Mouse (Mus musculus) limb, embryonic 11.5 days (tissue): ENCODE measurements around the gene Eif2b2. TPM values are rescaled to one million over a fixed set of nuclear protein-coding genes. Genes with fewer than 3 reads are reported as not detected.

Experiments used
- ATAC-seq: fragments of 200-750 bp; cut with Nextera tagmentation; 2 replicates; pipeline ENCODE4 v1.8.0; 2017; ENCODE audit warnings: low read depth; ENCODE audit not compliant: insufficient number of reproducible peaks, low FRiP score, low TSS enrichment
- DNase-seq: peaks from one replicate; pipeline ENCODE4 v3.0.0-alpha.2; 2015; ENCODE audit warnings: low spot score
- H3K27ac ChIP-seq: fragments of 300-500 bp; sonication (generic); replicated peaks from 2 replicates; pipeline ENCODE4 v1.5.1; 2014; ENCODE audit warnings: low read depth, mild to moderate bottlenecking, low read length
- H3K27me3 ChIP-seq: fragments of 300-500 bp; sonication (generic); 2 replicates; pipeline ENCODE4 v1.6.1; 2014; ENCODE audit warnings: mild to moderate bottlenecking, low read length, mixed read lengths; ENCODE audit not compliant: control insufficient read depth, insufficient read depth
- H3K36me3 ChIP-seq: fragments of 300-500 bp; sonication (generic); 2 replicates; pipeline ENCODE4 v1.6.1; 2014; ENCODE audit warnings: mild to moderate bottlenecking, low read length, moderate library complexity, mixed read lengths; ENCODE audit not compliant: control insufficient read depth, insufficient read depth
- H3K4me1 ChIP-seq: fragments of 300-500 bp; sonication (generic); 2 replicates; pipeline ENCODE4 v1.6.1; 2014; ENCODE audit warnings: low read length, mixed read lengths; ENCODE audit not compliant: control insufficient read depth, insufficient read depth
- H3K4me2 ChIP-seq: fragments of 300-500 bp; sonication (generic); 2 replicates; pipeline ENCODE4 v1.6.1; 2014; ENCODE audit warnings: low read depth, mild to moderate bottlenecking, moderate library complexity; ENCODE audit not compliant: severe bottlenecking
- H3K4me3 ChIP-seq: fragments of 300-500 bp; sonication (generic); 2 replicates; pipeline ENCODE4 v1.5.1; 2014; ENCODE audit warnings: low read depth, low read length
- H3K9ac ChIP-seq: fragments of 300-500 bp; sonication (generic); 2 replicates; pipeline ENCODE4 v1.6.1; 2014; ENCODE audit warnings: mild to moderate bottlenecking, low read length
- H3K9me3 ChIP-seq: fragments of 300-500 bp; sonication (generic); 2 replicates; pipeline ENCODE4 v1.6.1; 2016; ENCODE audit warnings: low read length; ENCODE audit not compliant: control insufficient read depth
- WGBS: fragments of 180-500 bp; shearing (Covaris S2); extraction: QIAGEN DNeasy Blood & Tissue Kit; methylation state at CpG from one replicate; pipeline ENCODE4 v1.1.7; 2014; 5-methylcytosine and 5-hydroxymethylcytosine counted together
- microRNA-seq: library from miRNA; unstranded; fragments of <30 nt; microRNA quantifications from one replicate; pipeline ENCODE4, GENCODE M21; 2016
- polyA plus RNA-seq: library from polyadenylated mRNA; unstranded; fragments of >200 nt; fragmentation: Nextera tagmentation; extraction: Ambion mirVana; gene quantifications from 2 replicates; pipeline ENCODE4 v1.2.1, GENCODE M21; 2014

Eif2b2 gene
- polyA plus RNA-seq, 1 experiment from 2014 or later = 103 TPM

DNA sequence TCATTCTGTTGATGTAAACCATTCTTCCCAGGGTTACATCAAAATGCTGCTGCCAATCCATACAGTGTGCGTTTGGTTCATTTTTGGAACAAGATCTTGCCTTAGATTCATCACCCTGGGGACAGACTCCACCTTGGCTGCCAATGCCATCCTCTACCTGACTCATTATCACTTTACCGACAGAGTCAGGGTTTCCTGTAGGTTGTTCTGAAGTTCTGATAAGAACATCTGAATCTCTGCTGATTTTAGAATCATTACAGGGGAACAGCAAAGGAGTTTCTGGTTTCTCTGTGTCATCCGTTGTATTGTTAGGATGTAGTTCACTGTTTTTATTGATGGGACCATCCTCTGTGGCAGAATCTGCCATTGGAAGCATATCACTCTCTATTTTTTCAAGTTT lies 47.0 kb downstream of the Eif2b2 start:
- H3K27ac ChIP-seq = no peak overlapping the region
- H3K4me3 ChIP-seq = no peak overlapping the region
- H3K36me3 ChIP-seq = no peaks in the 10 kb centered on the region
- no peak for ATAC-seq
- no peak overlapping the region for H3K9ac ChIP-seq
- H3K4me1 ChIP-seq = peaks cover 21% of the 10 kb centered on the region; the same call in 1 of the 2 replicates
- WGBS = 93% methylated on average over 3 of the region's 3 CpGs
- no peak for DNase-seq
- H3K27me3 ChIP-seq = no peaks in the 10 kb centered on the region
- H3K9me3 ChIP-seq = no peaks in the 10 kb centered on the region
- no peak overlapping the region for H3K4me2 ChIP-seq

DNA sequence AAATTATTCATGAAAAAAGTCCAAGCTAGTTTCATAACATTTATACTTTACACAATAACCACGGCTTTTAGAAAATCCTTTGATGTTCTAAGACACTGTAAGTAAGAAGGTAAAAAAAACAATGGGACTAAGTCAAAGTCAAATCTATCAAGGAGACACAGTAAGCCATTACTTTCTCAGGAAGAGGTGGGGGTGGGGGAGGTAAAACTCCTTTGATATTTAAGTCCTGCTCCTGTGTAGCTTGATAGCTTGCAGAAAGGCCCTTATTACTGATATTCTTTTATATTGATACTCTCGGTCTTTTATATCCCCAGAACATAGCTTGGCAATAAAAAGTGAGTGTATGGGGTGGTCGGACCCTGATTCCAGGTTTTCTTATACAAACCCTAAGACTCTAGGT lies 50.5 kb downstream of the Eif2b2 start:
- 46% methylated on average over 3 of the region's 3 CpGs for WGBS
- peak overlapping the region; percentile 91 for H3K27ac ChIP-seq
- H3K4me2 ChIP-seq = peak overlapping the region; percentile 55
- H3K27me3 ChIP-seq = no peaks in the 10 kb centered on the region
- H3K36me3 ChIP-seq = no peaks in the 10 kb centered on the region
- ATAC-seq (no peak), DNase-seq (no peak)
- H3K9me3 ChIP-seq = no peaks in the 10 kb centered on the region
- peaks cover 10% of the 10 kb centered on the region; the same call in 1 of the 2 replicates for H3K4me1 ChIP-seq
- peak overlapping the region; percentile 73 for H3K9ac ChIP-seq
- peak overlapping the region; percentile 39 for H3K4me3 ChIP-seq

DNA sequence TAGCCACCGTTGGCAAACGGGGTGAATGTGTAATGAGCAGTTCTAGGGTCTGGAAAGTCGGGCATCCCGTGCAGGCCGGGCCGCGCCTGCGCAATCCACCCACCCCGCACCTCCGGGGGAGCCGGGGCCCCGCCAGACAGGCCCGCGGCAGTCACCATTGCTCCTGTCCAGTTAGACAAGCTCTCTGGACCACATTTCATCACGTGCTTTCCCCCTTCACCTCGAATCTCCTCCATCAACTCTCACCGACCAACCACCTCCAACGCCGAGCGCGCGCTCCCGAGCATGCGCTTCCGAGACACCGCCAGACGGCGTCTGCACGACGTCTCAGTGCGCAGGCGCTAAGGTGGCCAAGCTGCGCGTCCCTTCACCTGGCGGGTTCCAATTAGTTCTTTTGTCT lies 51.0 kb downstream of the Eif2b2 start, which contains the start of gene Mlh3:
TSS of gene Mlh3 (minus strand) at position 281 of the 400 bp plus-strand sequence.
- peak within 1 kb of the TSS; percentile 91 for H3K27ac ChIP-seq
- ATAC-seq (peak; percentile 85), DNase-seq (peak; percentile 91)
- H3K36me3 ChIP-seq = no peaks in the 10 kb centered on the region
- under 1% methylated on average over 35 of the region's 35 CpGs for WGBS
- peaks cover 7% of the 10 kb centered on the region; the same call in 1 of the 2 replicates for H3K4me1 ChIP-seq
- H3K9me3 ChIP-seq = no peaks in the 10 kb centered on the region
- H3K4me3 ChIP-seq = peak within 1 kb of the TSS; percentile 39
- H3K9ac ChIP-seq = peak within 1 kb of the TSS; percentile 73
- peak within 1 kb of the TSS; percentile 55 for H3K4me2 ChIP-seq
- no peaks in the 10 kb centered on the region for H3K27me3 ChIP-seq

DNA sequence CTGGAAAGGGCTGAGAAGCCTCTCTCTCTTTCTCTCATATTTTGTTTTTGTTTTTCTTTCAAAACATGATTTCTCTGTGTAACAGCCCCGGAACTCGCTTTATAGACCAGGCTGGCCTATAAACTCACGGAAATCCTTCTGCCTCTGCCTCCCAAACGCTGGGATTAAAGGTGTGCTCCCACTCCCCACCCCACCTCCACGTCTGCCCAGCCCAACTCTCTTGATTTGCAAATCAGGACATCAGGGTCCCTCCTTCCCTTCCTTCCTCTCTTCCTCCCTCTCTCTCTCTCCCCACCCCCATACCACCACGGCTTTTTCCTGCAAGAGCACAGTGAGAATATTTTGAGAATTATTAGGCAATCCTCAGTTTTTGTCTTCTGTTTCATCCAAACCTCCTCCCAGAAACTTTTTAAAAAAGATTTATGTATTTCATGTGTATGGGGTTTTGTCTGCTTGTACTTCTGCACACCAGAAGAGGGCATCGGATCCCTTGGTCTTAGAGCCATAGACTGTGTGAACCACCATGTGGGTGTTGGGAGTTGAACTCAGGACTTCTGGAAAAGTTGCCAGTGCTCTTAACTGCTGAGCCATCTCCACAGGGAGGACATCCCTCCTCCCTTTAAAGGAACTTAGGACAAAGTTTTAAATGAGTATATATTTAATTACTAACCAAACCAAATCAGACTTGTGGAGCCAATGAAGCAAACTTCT lies 52.0 kb downstream of the Eif2b2 start:
- Histone ChIP-seq H3K9me3 (no peaks in the 10 kb centered on the region), H3K27me3 (no peaks in the 10 kb centered on the region), H3K4me3 (no peak overlapping the region), H3K9ac (no peak overlapping the region), H3K36me3 (no peaks in the 10 kb centered on the region), H3K4me2 (no peak overlapping the region), H3K4me1 (0 out of 2 replicates have a peak, but pooled peaks cover 4% of the 10 kb centered on the region), H3K27ac (no peak overlapping the region)
- no peak for DNase-seq
- WGBS = 78% methylated on average over 7 of the region's 7 CpGs
- ATAC-seq = no peak

DNA sequence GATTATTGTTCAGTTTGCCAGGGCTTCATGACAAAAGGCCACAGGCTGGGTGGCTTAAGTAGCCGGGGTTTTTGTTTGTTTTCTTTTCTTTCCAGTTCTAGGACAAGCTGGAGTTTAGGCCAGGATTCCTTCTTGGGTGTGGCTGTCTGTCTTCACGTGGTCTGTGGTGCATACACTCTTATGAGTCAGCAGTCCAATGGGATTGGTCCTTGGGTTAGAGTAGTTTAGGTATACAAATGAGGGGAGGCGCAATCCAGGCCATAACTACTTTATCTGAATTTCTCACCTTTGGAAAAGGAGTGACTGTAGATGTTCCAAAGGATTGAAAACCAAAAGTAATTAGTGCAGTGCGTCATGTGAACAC lies 52.5 kb downstream of the Eif2b2 start:
- no peak overlapping the region for H3K27ac ChIP-seq
- ATAC-seq (no peak), DNase-seq (no peak)
- H3K27me3 ChIP-seq = no peaks in the 10 kb centered on the region
- no peak overlapping the region for H3K9ac ChIP-seq
- H3K4me1 ChIP-seq = 0 out of 2 replicates have a peak, but pooled peaks cover 4% of the 10 kb centered on the region
- no peaks in the 10 kb centered on the region for H3K36me3 ChIP-seq
- H3K4me3 ChIP-seq = no peak overlapping the region
- H3K4me2 ChIP-seq = no peak overlapping the region
- H3K9me3 ChIP-seq = no peaks in the 10 kb centered on the region
- 82% methylated on average over 4 of the region's 4 CpGs for WGBS

DNA sequence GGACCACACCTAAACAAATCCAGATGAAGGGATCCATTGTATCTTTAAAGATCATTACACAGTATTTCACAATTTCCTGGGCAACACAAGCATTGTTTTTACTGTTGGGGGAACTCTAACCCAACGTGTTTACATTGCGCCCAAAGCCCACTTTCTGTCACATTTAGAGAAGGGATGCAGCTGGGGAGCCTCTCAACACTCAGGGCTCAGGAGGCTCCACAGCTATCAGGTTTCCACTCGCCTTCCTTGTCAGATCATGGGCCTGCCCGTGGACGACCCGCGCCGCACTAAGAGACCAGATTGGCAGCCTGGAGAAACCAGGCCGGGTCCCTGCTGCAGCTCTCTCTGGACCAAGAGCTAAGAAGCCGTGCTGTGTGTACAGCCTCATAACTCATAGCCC lies 54.2 kb downstream of the Eif2b2 start:
- Histone ChIP-seq H3K4me2 (no peak overlapping the region), H3K9me3 (no peaks in the 10 kb centered on the region), H3K4me1 (0 out of 2 replicates have a peak, but pooled peaks cover 4% of the 10 kb centered on the region), H3K4me3 (no peak overlapping the region), H3K36me3 (no peaks in the 10 kb centered on the region), H3K27me3 (no peaks in the 10 kb centered on the region), H3K9ac (no peak overlapping the region), H3K27ac (0 out of 2 replicates have a peak overlapping the region, but pooled peaks have one; percentile 26)
- 78% methylated on average over 10 of the region's 10 CpGs for WGBS
- DNase-seq (no peak), ATAC-seq (no peak)

Small RNA genes lying within 50 kb of the gene (microRNA-seq; reads per million reads assigned to microRNA genes)
- gene Mir6938 = not detected

Other genes with a start within 250 kb of the Eif2b2 start
- gene Fcf1, start 248.6 kb upstream of the Eif2b2 start, polyA plus RNA-seq = 167 and 169 TPM in 2 replicates
- 18.0 and 18.9 TPM in 2 replicates for gene Arel1, start 248.6 kb upstream of the Eif2b2 start, polyA plus RNA-seq
- gene Ylpm1, start 223.2 kb upstream of the Eif2b2 start, polyA plus RNA-seq = 49.2 and 51.2 TPM in 2 replicates
- gene Prox2, start 108.7 kb upstream of the Eif2b2 start, polyA plus RNA-seq = 2.6 and 3.3 TPM in 2 replicates
- 108 and 109 TPM in 2 replicates for gene Dlst, start 108.6 kb upstream of the Eif2b2 start, polyA plus RNA-seq
- 0.51 and 0.61 TPM in 2 replicates for gene Rps6kl1, start 68.2 kb upstream of the Eif2b2 start, polyA plus RNA-seq
- 13.4 and 13.5 TPM in 2 replicates for gene Pgf, start 41.7 kb upstream of the Eif2b2 start, polyA plus RNA-seq
- gene Mlh3, start 51.1 kb downstream of the Eif2b2 start, polyA plus RNA-seq = 9.5 and 10.3 TPM in 2 replicates
- gene Acyp1, start 69.0 kb downstream of the Eif2b2 start, polyA plus RNA-seq = 55.1 and 62.3 TPM in 2 replicates
- gene Zc2hc1c, start 69.1 kb downstream of the Eif2b2 start, polyA plus RNA-seq = 0.67 and 0.85 TPM in 2 replicates
- gene Nek9, start 119.9 kb downstream of the Eif2b2 start, polyA plus RNA-seq = 18.7 and 19.0 TPM in 2 replicates
- 276 and 295 TPM in 2 replicates for gene Tmed10, start 155.4 kb downstream of the Eif2b2 start, polyA plus RNA-seq